Mouse (Mus musculus) heart, embryonic 11.5 days (tissue): ENCODE data around the gene Irf1. TPM values are rescaled to one million over a fixed set of nuclear protein-coding genes. Genes with fewer than 3 reads are reported as not detected.

Experiments used
- ATAC-seq: fragments of 200-750 bp; cut with Nextera tagmentation; replicated peaks from 2 replicates; pipeline ENCODE4 v1.8.0; 2017; ENCODE audit warnings: moderate library complexity; ENCODE audit not compliant: insufficient number of reproducible peaks, low FRiP score, low TSS enrichment
- H3K27ac ChIP-seq: fragments of 300-500 bp; sonication (generic); 2 replicates; pipeline ENCODE4 v1.5.1; 2014; ENCODE audit warnings: mild to moderate bottlenecking, low read depth, low read length
- H3K27me3 ChIP-seq: fragments of 300-500 bp; sonication (generic); 2 replicates; pipeline ENCODE4 v1.6.1; 2014; ENCODE audit warnings: mild to moderate bottlenecking, low read length, mixed read lengths; ENCODE audit not compliant: control insufficient read depth, insufficient read depth
- H3K36me3 ChIP-seq: fragments of 300-500 bp; sonication (generic); 2 replicates; pipeline ENCODE4 v1.6.1; 2014; ENCODE audit warnings: mild to moderate bottlenecking, low read length, moderate library complexity, mixed read lengths; ENCODE audit not compliant: control insufficient read depth, insufficient read depth
- H3K4me1 ChIP-seq: fragments of 300-500 bp; sonication (generic); 2 replicates; pipeline ENCODE4 v1.6.1; 2014; ENCODE audit warnings: low read length; ENCODE audit not compliant: control insufficient read depth, insufficient read depth
- H3K4me2 ChIP-seq: fragments of 300-500 bp; sonication (generic); 2 replicates; pipeline ENCODE4 v1.6.1; 2014; ENCODE audit warnings: mild to moderate bottlenecking, moderate library complexity
- H3K4me3 ChIP-seq: fragments of 300-500 bp; sonication (generic); 2 replicates; pipeline ENCODE4 v1.5.1; 2014; ENCODE audit warnings: low read depth, low read length
- H3K9ac ChIP-seq: fragments of 300-500 bp; sonication (generic); 2 replicates; pipeline ENCODE4 v1.6.1; 2014; ENCODE audit warnings: mild to moderate bottlenecking, low read depth, low read length, moderate library complexity
- H3K9me3 ChIP-seq: fragments of 300-500 bp; sonication (generic); replicated peaks from 2 replicates; pipeline ENCODE4 v1.6.1; 2016; ENCODE audit warnings: low read length; ENCODE audit not compliant: control insufficient read depth
- WGBS: fragments of 180-500 bp; shearing (Covaris S2); extraction: QIAGEN DNeasy Blood & Tissue Kit; methylation state at CpG from one replicate; pipeline ENCODE4 v1.1.7; 2014; ENCODE audit not compliant: insufficient replicate concordance; 5-methylcytosine and 5-hydroxymethylcytosine counted together
- polyA plus RNA-seq: library from polyadenylated mRNA; unstranded; fragments of >200 nt; fragmentation: Nextera tagmentation; extraction: Ambion mirVana; gene quantifications from 2 replicates; pipeline ENCODE4 v1.2.1, GENCODE M21; 2014

Gene Irf1
- polyA plus RNA-seq, 1 experiment from 2014 or later = 8.8 TPM

DNA sequence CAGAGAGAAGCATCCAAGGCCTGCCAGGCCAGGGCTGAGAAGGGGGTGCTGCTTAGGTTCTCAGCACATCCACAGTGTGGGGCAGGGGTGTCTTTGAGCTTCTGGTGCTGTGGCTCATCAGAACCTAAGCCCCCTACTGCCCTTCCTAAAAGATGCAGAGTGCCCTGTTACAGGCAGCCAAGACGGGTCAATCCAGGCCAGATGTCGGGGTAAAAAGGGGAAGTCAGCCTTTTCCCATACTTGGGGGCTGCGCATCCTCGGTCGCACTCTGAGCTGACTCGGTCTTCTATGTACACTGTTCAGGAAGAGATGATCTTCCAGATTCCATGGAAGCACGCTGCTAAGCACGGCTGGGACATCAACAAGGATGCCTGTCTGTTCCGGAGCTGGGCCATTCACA is 2.7 kb downstream of the Irf1 start:
- H3K4me3 ChIP-seq = no peak overlapping the region
- no peak overlapping the region for H3K27ac ChIP-seq
- no peaks in the 10 kb centered on the region; the same call in 1 of the 2 replicates for H3K4me1 ChIP-seq
- peaks cover 13% of the 10 kb centered on the region for H3K36me3 ChIP-seq
- 73% methylated on average over 9 of the region's 9 CpGs for WGBS
- ATAC-seq = no peak
- H3K27me3 ChIP-seq = no peaks in the 10 kb centered on the region
- no peaks in the 10 kb centered on the region for H3K9me3 ChIP-seq
- no peak overlapping the region for H3K9ac ChIP-seq
- no peak overlapping the region for H3K4me2 ChIP-seq

DNA sequence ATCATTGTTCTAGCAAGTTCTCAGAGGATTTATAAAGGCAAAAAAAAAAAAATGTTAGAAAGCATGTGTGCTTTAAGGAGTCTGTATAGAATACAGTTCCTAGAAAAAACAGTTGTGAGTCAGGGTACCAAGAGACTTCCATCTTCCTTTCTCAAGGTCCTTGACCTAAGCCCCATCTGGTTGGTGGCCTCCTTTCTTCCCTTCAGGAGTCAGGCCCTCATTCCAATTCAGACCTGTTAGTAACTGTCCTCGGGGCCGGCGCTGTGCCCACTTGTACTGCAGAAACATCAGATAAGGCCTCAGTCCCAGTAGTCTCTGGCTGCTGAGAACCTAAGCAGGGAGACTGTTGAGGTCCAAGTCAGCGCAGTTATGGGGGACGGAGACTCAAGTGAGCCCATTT is 3.3 kb downstream of the Irf1 start, which contains the start of gene Gm17334:
Gm17334 (minus strand) TSS at position 101 of the 400 bp plus-strand sequence.
- Histone ChIP-seq H3K36me3 (peaks cover 13% of the 10 kb centered on the region), H3K27ac (no peak within 1 kb of the TSS), H3K4me1 (no peaks in the 10 kb centered on the region; the same call in 1 of the 2 replicates), H3K4me2 (no peak within 1 kb of the TSS), H3K4me3 (no peak within 1 kb of the TSS), H3K27me3 (no peaks in the 10 kb centered on the region), H3K9me3 (no peaks in the 10 kb centered on the region), H3K9ac (no peak within 1 kb of the TSS)
- WGBS = 79% methylated on average over 5 of the region's 5 CpGs
- no peak for ATAC-seq

DNA sequence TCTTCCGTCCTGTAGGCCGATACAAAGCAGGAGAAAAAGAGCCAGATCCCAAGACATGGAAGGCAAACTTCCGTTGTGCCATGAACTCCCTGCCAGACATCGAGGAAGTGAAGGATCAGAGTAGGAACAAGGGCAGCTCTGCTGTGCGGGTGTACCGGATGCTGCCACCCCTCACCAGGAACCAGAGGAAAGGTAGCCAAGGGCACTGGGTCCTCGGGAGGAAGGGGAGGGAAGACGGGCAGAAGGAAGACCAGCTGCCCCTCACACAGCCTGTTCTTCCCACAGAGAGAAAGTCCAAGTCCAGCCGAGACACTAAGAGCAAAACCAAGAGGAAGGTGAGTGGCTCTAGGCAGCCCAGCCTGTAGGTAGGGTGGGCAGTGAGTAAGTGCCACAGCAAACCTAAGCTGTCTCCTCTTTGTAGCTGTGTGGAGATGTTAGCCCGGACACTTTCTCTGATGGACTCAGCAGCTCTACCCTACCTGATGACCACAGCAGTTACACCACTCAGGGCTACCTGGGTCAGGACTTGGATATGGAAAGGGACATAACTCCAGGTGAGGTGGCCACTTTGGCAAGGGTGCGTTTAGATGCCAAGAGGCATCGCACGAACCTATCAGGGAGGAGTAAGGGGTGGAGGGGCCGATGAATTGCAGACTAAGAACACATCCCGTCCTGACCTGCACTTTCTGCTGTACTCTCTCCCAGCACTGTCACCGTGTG is 4.0 kb downstream of the Irf1 start:
- Histone ChIP-seq H3K4me1 (no peaks in the 10 kb centered on the region; the same call in 1 of the 2 replicates), H3K4me2 (no peak overlapping the region), H3K27me3 (no peaks in the 10 kb centered on the region), H3K4me3 (no peak overlapping the region), H3K9me3 (no peaks in the 10 kb centered on the region), H3K36me3 (peaks cover 13% of the 10 kb centered on the region), H3K27ac (no peak overlapping the region), H3K9ac (no peak overlapping the region)
- 84% methylated on average over 16 of the region's 16 CpGs for WGBS
- no peak for ATAC-seq

DNA sequence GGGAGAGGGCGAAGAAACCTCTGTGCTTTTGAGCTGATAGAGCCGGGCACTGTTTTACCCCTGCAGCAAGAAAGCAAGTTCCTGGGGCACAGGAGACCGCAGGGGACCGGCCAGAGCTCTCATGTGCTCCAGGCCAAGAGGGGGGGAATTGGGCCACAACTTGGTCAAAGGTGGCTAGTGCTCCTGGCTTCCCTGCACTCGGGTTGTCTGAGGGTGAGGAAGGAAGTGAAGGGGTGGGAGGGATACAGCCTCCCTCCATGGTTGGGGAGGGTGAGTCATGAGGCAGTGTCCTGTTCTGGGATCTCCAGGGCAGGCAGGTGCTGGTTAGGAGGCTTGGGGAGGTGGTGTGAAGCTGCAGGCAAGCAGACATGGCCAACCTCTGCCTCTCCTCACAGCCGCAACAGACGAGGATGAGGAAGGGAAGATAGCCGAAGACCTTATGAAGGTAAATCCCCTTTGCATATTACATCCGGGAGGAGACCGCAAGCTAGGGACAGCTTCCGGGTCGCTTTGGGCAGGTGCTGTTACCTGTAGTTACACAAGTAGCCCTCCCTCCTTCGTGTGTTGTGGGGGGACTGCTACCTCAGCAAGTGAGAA is 4.9 kb downstream of the Irf1 start:
- no peaks in the 10 kb centered on the region for H3K9me3 ChIP-seq
- peaks cover 13% of the 10 kb centered on the region for H3K36me3 ChIP-seq
- 79% methylated on average over 13 of the region's 13 CpGs for WGBS
- ATAC-seq = no peak
- H3K27me3 ChIP-seq = no peaks in the 10 kb centered on the region
- H3K27ac ChIP-seq = no peak overlapping the region
- no peak overlapping the region for H3K4me3 ChIP-seq
- no peaks in the 10 kb centered on the region for H3K4me1 ChIP-seq
- H3K4me2 ChIP-seq = no peak overlapping the region
- H3K9ac ChIP-seq = no peak overlapping the region

DNA sequence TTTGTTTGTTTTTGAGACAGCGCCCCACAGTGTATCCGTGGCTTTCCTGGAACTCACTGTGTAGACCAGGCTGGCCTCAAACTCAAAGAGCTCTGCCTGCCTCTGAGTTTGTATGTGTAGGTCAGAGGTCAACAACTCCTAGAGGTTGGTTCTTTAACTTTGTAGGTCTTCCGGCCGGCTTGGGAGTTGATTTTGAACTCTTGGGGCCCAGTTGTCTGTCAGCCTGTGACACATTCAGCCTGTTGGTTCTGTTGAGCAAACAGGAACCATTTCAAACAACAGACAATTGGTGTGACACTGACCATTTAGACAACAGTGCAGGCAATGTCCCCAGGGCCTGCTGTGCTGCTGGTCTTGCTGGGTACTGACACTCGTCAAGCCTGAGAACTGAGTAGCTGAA is 7.9 kb downstream of the Irf1 start:
- Histone ChIP-seq H3K4me2 (no peak overlapping the region), H3K9ac (no peak overlapping the region), H3K4me3 (no peak overlapping the region), H3K4me1 (no peaks in the 10 kb centered on the region), H3K9me3 (no peaks in the 10 kb centered on the region), H3K27me3 (no peaks in the 10 kb centered on the region), H3K27ac (no peak overlapping the region), H3K36me3 (peaks cover 13% of the 10 kb centered on the region)
- no peak for ATAC-seq
- WGBS = 59% methylated on average over 5 of the region's 5 CpGs

DNA sequence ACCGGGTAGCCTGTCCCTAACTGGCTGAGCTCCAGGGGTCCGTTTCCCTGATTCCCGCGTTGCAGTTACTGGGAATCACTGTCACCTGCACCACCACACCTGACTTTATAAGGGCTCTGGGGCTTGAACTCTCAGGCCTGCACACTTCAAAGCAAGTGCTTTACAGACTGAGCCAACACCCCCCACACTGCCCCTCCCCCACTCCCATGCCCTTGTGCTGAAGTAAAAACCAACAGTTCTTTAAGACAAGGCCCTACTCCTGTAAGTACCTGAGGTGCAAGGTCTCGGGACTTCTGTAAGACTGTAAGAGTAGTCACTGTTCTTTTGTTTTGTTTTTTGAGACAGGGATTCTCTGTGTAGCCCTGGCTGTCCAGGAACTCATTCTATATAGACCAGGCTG is 8.6 kb downstream of the Irf1 start:
- Histone ChIP-seq H3K9ac (no peak overlapping the region), H3K4me1 (no peaks in the 10 kb centered on the region), H3K27me3 (no peaks in the 10 kb centered on the region), H3K9me3 (no peaks in the 10 kb centered on the region), H3K4me2 (no peak overlapping the region), H3K4me3 (no peak overlapping the region), H3K36me3 (peaks cover 13% of the 10 kb centered on the region), H3K27ac (no peak overlapping the region)
- no peak for ATAC-seq
- 79% methylated on average over 5 of the region's 5 CpGs for WGBS

DNA sequence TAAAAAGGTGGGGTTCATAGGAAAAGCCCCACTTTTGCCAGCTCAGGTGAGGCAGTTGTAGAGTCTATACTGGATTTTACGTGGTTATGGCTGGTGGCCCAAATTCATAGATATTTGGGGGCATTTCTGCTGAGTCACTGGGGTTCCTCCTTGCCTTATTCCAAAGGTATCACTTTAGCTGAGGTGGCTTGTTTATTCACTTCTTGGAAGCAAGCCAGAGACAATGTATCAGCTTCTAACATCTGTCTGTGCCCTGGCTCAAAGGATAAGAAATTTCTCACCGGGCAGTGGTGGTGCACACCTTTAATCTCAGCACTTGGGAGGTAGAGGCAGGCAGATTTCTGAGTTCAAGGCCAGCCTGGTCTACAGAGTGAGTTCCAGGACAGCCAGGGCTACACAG is 10.0 kb downstream of the Irf1 start:
- Histone ChIP-seq H3K27ac (no peak overlapping the region), H3K4me3 (no peak overlapping the region), H3K4me1 (no peaks in the 10 kb centered on the region), H3K36me3 (peaks cover 11% of the 10 kb centered on the region), H3K27me3 (no peaks in the 10 kb centered on the region), H3K4me2 (no peak overlapping the region), H3K9me3 (no peaks in the 10 kb centered on the region), H3K9ac (no peak overlapping the region)
- 71% methylated on average over 2 of the region's 2 CpGs for WGBS
- no peak for ATAC-seq

DNA sequence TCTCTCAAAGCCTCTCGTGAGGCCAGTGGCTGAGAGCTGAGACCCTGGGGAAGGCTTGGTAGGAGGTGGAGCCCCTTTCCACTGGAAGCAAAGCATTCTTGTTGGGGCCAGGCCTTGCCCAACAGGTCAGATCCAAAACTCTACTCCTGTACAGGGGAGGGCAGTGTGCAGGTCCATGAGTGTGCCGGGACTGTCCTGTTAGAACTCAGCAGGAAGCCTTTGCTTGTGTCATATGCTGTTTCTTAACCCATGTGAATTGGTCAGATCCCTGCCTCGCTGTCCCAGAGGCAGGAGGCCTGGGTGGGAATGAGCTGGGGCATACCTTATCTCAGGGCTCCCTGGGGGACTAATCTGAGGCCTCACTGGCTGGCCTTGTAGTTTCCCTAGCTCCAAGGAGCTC is 10.4 kb downstream of the Irf1 start:
- Histone ChIP-seq H3K4me3 (no peak overlapping the region), H3K27ac (no peak overlapping the region), H3K4me2 (no peak overlapping the region), H3K27me3 (no peaks in the 10 kb centered on the region), H3K9ac (no peak overlapping the region), H3K4me1 (no peaks in the 10 kb centered on the region), H3K36me3 (peaks cover 8% of the 10 kb centered on the region), H3K9me3 (no peaks in the 10 kb centered on the region)
- no peak for ATAC-seq
- WGBS = 42% methylated on average over 3 of the region's 3 CpGs
